Mouse (Mus musculus): Measurements from ENCODE around the gene Slc44a5.

GRCm38 (mm10) chr3:153999797-154000528 lies 26.7 kb downstream of the Slc44a5 start:
- TF ChIP-seq CTCF (IDR thresholded peaks at IDR 0.05; ENCODE audit: borderline replicate concordance, insufficient read depth, low read length) (no peak), POLR2A (IDR thresholded peaks at IDR 0.05; ENCODE audit: low read depth, low read length) (no peak)
